Mouse (Mus musculus) kidney, postnatal 0 days (tissue): Measurements from ENCODE around the gene Igfbp3. TPM values are rescaled to one million over a fixed set of nuclear protein-coding genes. Genes with fewer than 3 reads are reported as not detected.
A peak's percentile ranks its signal among the peaks of the same experiment; 100 is the strongest.

Experiments used
- ATAC-seq: fragments of 200-750 bp; cut with Nextera tagmentation; replicated peaks from 2 replicates; pipeline ENCODE4 v1.8.0; 2017; ENCODE audit warnings: low read depth, moderate number of reproducible peaks, moderate TSS enrichment, moderate library complexity; ENCODE audit not compliant: low FRiP score
- DNase-seq: peaks from one replicate; pipeline ENCODE4 v3.0.0-alpha.2; 2016; ENCODE audit warnings: low spot score
- H3K27ac ChIP-seq: fragments of 300-500 bp; sonication (generic); 2 replicates; pipeline ENCODE4 v1.5.1; 2014; ENCODE audit warnings: mild to moderate bottlenecking
- H3K27me3 ChIP-seq: fragments of 300-500 bp; sonication (generic); 2 replicates; pipeline ENCODE4 v1.6.1; 2014; ENCODE audit warnings: low read length, mixed read lengths; ENCODE audit not compliant: insufficient read depth
- H3K36me3 ChIP-seq: fragments of 300-500 bp; sonication (generic); 2 replicates; pipeline ENCODE4 v1.6.1; 2014; ENCODE audit warnings: low read length, mixed read lengths; ENCODE audit not compliant: insufficient read depth
- H3K4me1 ChIP-seq: fragments of 300-500 bp; sonication (generic); replicated peaks from 2 replicates; pipeline ENCODE4 v1.6.1; 2014; ENCODE audit warnings: antibody characterized with exemption, low read length, mixed read lengths; ENCODE audit not compliant: insufficient read depth
- H3K4me2 ChIP-seq: fragments of 300-500 bp; sonication (generic); 2 replicates; pipeline ENCODE4 v1.6.1; 2014; ENCODE audit warnings: mild to moderate bottlenecking, low read length, moderate library complexity, mixed read lengths
- H3K4me3 ChIP-seq: fragments of 300-500 bp; sonication (generic); replicated peaks from 2 replicates; pipeline ENCODE4 v1.5.1; 2014; ENCODE audit warnings: low read depth, low read length
- H3K9ac ChIP-seq: fragments of 300-500 bp; sonication (generic); 2 replicates; pipeline ENCODE4 v1.6.1; 2014; ENCODE audit warnings: low read depth, low read length
- H3K9me3 ChIP-seq: fragments of 300-500 bp; sonication (generic); replicated peaks from 2 replicates; pipeline ENCODE4 v1.6.1; 2016; ENCODE audit warnings: low read length, inconsistent platforms, mixed read lengths
- CTCF ChIP-seq: IDR thresholded peaks from 2 replicates; pipeline ENCODE4 v1.5.1; 2016; ENCODE audit warnings: antibody characterized with exemption, low read depth, mild to moderate bottlenecking, moderate library complexity
- WGBS: fragments of 180-500 bp; shearing (Covaris S2); extraction: QIAGEN DNeasy Blood & Tissue Kit; methylation state at CpG from one replicate; pipeline ENCODE4 v1.1.7; 2014; 5-methylcytosine and 5-hydroxymethylcytosine counted together
- polyA plus RNA-seq: library from polyadenylated mRNA; unstranded; fragments of >200 nt; fragmentation: Nextera tagmentation; extraction: Ambion mirVana; gene quantifications from 2 replicates; pipeline ENCODE4 v1.2.1, GENCODE M21; 2015

Igfbp3 gene
- polyA plus RNA-seq, 1 experiment from 2014 or later, result 221 TPM

GRCm38 (mm10) chr11:7214761-7215160 lies 1.0 kb upstream of the Igfbp3 start:
- DNase-seq (peak; percentile 95), ATAC-seq (no peak)
- 0 out of 2 replicates have a peak, but pooled peaks cover 9% of the 10 kb centered on the region for H3K4me1 ChIP-seq
- H3K4me2 ChIP-seq, result peak overlapping the region; percentile 85; the same call in 1 of the 2 replicates
- H3K27ac ChIP-seq, result no peak overlapping the region; the same call in 1 of the 2 replicates
- H3K4me3 ChIP-seq, result peak overlapping the region; percentile 62; the same call in 1 of the 2 replicates
- H3K9me3 ChIP-seq, result no peaks in the 10 kb centered on the region
- no peak overlapping the region for H3K9ac ChIP-seq
- peaks cover 8% of the 10 kb centered on the region; the same call in 1 of the 2 replicates for H3K27me3 ChIP-seq
- H3K36me3 ChIP-seq, result 0 out of 2 replicates have a peak, but pooled peaks cover under 1% of the 10 kb centered on the region
- TF ChIP-seq CTCF, result peak; percentile 86
- WGBS, result 6% methylated on average over 14 of the region's 14 CpGs

GRCm38 (mm10) chr11:7214342-7214660 lies 578 bp upstream of the Igfbp3 start:
- ATAC-seq (no peak), DNase-seq (no peak)
- H3K27ac ChIP-seq, result peak overlapping the region; percentile 66; the same call in 1 of the 2 replicates
- no peak for TF ChIP-seq CTCF
- H3K4me3 ChIP-seq, result peak overlapping the region; percentile 62
- peaks cover 8% of the 10 kb centered on the region; the same call in 1 of the 2 replicates for H3K27me3 ChIP-seq
- H3K36me3 ChIP-seq, result 0 out of 2 replicates have a peak, but pooled peaks cover 5% of the 10 kb centered on the region
- no peaks in the 10 kb centered on the region for H3K9me3 ChIP-seq
- H3K4me2 ChIP-seq, result peak overlapping the region; percentile 85
- peak overlapping the region; percentile 5; the same call in 1 of the 2 replicates for H3K9ac ChIP-seq
- 0 out of 2 replicates have a peak, but pooled peaks cover 9% of the 10 kb centered on the region for H3K4me1 ChIP-seq
- 2% methylated on average over 12 of the region's 12 CpGs for WGBS

GRCm38 (mm10) chr11:7213161-7213500 lies 592 bp downstream of the Igfbp3 start:
- ATAC-seq, result no peak; the same call in 1 of the 2 replicates
- 2% methylated on average over 19 of the region's 19 CpGs for WGBS
- no peak for DNase-seq

DNA sequence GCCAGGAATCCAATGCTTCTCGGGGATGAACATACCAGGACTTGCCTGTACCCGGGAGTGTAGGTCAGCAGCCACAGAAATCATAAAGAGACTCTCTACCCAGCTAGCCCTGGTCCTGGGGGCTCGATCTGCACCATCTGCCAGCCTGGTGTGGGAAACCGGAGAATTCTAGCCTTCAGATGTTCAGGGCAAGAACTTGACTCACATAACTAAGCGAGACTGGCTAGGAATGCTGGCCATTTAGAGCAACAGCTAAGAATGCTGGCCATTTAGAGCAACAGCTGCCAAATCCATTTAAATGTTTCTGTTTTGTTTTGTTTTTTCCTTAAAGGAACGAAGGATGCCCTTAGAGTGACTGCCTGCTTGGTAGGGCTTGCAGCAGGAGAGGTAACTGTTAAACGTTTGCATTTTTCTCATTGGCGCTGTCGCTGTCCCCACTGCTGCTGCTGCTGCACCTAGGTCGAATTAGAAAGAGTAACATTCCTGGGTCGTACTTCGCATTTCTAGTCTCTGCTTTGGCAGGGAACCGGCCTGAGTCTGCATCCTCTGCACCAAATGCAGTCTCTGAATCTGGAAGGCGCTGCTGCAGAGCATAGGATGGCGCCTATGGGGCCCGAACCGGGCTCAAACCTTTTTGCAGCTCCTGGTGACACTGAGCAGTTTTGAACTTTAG lies 1.5 kb downstream of the Igfbp3 start:
- no peak overlapping the region for H3K27ac ChIP-seq
- peak overlapping the region; percentile 85 for H3K4me2 ChIP-seq
- 0 out of 2 replicates have a peak overlapping the region, but pooled peaks have one; percentile 62 for H3K9ac ChIP-seq
- 13% methylated on average over 17 of the region's 17 CpGs for WGBS
- TF ChIP-seq CTCF, result no peak
- peaks cover 8% of the 10 kb centered on the region; the same call in 1 of the 2 replicates for H3K27me3 ChIP-seq
- H3K4me1 ChIP-seq, result 0 out of 2 replicates have a peak, but pooled peaks cover 9% of the 10 kb centered on the region
- no peaks in the 10 kb centered on the region for H3K9me3 ChIP-seq
- peaks cover 11% of the 10 kb centered on the region; the same call in 1 of the 2 replicates for H3K36me3 ChIP-seq
- no peak for ATAC-seq
- peak; percentile 44 for DNase-seq
- peak overlapping the region; percentile 62 for H3K4me3 ChIP-seq

More at GRCm38 (mm10) chr11:7213161-7213500, 592 bp downstream of the Igfbp3 start:
- Histone ChIP-seq H3K36me3 (peaks cover 10% of the 10 kb centered on the region; the same call in 1 of the 2 replicates), H3K9ac (peak overlapping the region; percentile 62), H3K4me3 (peak overlapping the region; percentile 62), H3K4me1 (0 out of 2 replicates have a peak, but pooled peaks cover 9% of the 10 kb centered on the region), H3K27me3 (peaks cover 8% of the 10 kb centered on the region; the same call in 1 of the 2 replicates), H3K4me2 (peak overlapping the region; percentile 85), H3K27ac (peak overlapping the region; percentile 66; the same call in 1 of the 2 replicates), H3K9me3 (no peaks in the 10 kb centered on the region)
- TF ChIP-seq CTCF, result no peak

- Histone ChIP-seq H3K27ac (no peak overlapping the region), H3K36me3 (peaks cover 14% of the 10 kb centered on the region; the same call in 1 of the 2 replicates), H3K9ac (no peak overlapping the region), H3K4me1 (0 out of 2 replicates have a peak, but pooled peaks cover 9% of the 10 kb centered on the region), H3K4me2 (peak overlapping the region; percentile 44), H3K4me3 (peak overlapping the region; percentile 21; the same call in 1 of the 2 replicates), H3K9me3 (no peaks in the 10 kb centered on the region), H3K27me3 (peaks cover 8% of the 10 kb centered on the region; the same call in 1 of the 2 replicates)
- DNase-seq (peak; percentile 38), ATAC-seq (no peak)
- 16% methylated on average over 9 of the region's 9 CpGs for WGBS
- no peak for TF ChIP-seq CTCF
Measured at GRCm38 (mm10) chr11:7211211-7211610, 2.5 kb downstream of the Igfbp3 start.

- Histone ChIP-seq H3K27ac (no peak overlapping the region), H3K4me1 (0 out of 2 replicates have a peak, but pooled peaks cover 9% of the 10 kb centered on the region), H3K27me3 (peaks cover 8% of the 10 kb centered on the region; the same call in 1 of the 2 replicates), H3K4me2 (peak overlapping the region; percentile 44; the same call in 1 of the 2 replicates), H3K36me3 (peaks cover 14% of the 10 kb centered on the region; the same call in 1 of the 2 replicates), H3K4me3 (peak overlapping the region; percentile 21; the same call in 1 of the 2 replicates), H3K9ac (no peak overlapping the region), H3K9me3 (no peaks in the 10 kb centered on the region)
- 14% methylated on average over 6 of the region's 6 CpGs for WGBS
- TF ChIP-seq CTCF, result peak; percentile 87
- DNase-seq, result peak; percentile 82
- peak; percentile 48; the same call in 1 of the 2 replicates for ATAC-seq
Measured at GRCm38 (mm10) chr11:7210343-7210742, 3.4 kb downstream of the Igfbp3 start.
